28 mouse cellular contexts compared by ENCODE assay signal in genomic region chr11:29287305-29287704, GRCm38 (mm10).
"Had no signal": no experiment of that assay in that cellular context is flagged by ENCODE, and none has a peak within 500 bp of the region (broad histone marks: within the 10 kb centered on the region; RNA-seq: fewer than 3 reads in every experiment).

No protein-coding gene starts in this region.

- H3K4me3 ChIP-seq: heart, embryonic 12.5 days; heart, embryonic 13.5 days; heart, embryonic 15.5 days; hindbrain, embryonic 10.5 days; hindbrain, embryonic 12.5 days; hindbrain, embryonic 13.5 days; hindbrain, embryonic 15.5 days; intestine, embryonic 15.5 days; kidney, embryonic 15.5 days; layer of hippocampus, adult 2 months; left cerebral cortex, adult 2 months had no signal

- H3K27ac ChIP-seq: heart, embryonic 13.5 days; heart, embryonic 15.5 days; hindbrain, embryonic 10.5 days; hindbrain, embryonic 12.5 days; hindbrain, embryonic 13.5 days; hindbrain, embryonic 14.5 days; hindbrain, embryonic 15.5 days; hindbrain, postnatal 0 days; intestine, embryonic 15.5 days; kidney, embryonic 15.5 days; kidney, postnatal 0 days; layer of hippocampus, adult 2 months; left cerebral cortex, adult 2 months had no signal

- DNase-seq: heart, postnatal 10 days; heart, postnatal 36 days; kidney, adult 11 months; kidney, adult 18-20 months; kidney, adult 2 months; kidney, adult 8-10 months; kidney, adult 9 months; kidney, postnatal 10 days; kidney, postnatal 14 days; kidney, postnatal 25 days; kidney, postnatal 36 days; kidney, postnatal 4 days; layer of hippocampus, adult 9-11 months; layer of hippocampus, postnatal 36 days had no signal

- H3K36me3 ChIP-seq: heart, embryonic 12.5 days; heart, embryonic 13.5 days; heart, embryonic 15.5 days; hindbrain, embryonic 10.5 days; hindbrain, embryonic 12.5 days; hindbrain, embryonic 13.5 days; hindbrain, embryonic 15.5 days; intestine, embryonic 15.5 days; kidney, embryonic 15.5 days had no signal

- H3K4me1 ChIP-seq: heart, embryonic 12.5 days; heart, embryonic 13.5 days; heart, embryonic 15.5 days; hindbrain, embryonic 10.5 days; hindbrain, embryonic 12.5 days; hindbrain, embryonic 13.5 days; hindbrain, embryonic 15.5 days; intestine, embryonic 15.5 days; kidney, embryonic 15.5 days had no signal

- H3K9ac ChIP-seq: heart, embryonic 12.5 days; heart, embryonic 13.5 days; heart, embryonic 15.5 days; hindbrain, embryonic 12.5 days; hindbrain, embryonic 13.5 days; hindbrain, embryonic 14.5 days; hindbrain, embryonic 15.5 days; intestine, embryonic 15.5 days; kidney, embryonic 15.5 days had no signal

- H3K27me3 ChIP-seq: heart, embryonic 12.5 days; heart, embryonic 13.5 days; heart, embryonic 15.5 days; hindbrain, embryonic 12.5 days; hindbrain, embryonic 13.5 days; hindbrain, embryonic 15.5 days; intestine, embryonic 15.5 days; kidney, embryonic 15.5 days had no signal

- H3K9me3 ChIP-seq: heart, embryonic 15.5 days; hindbrain, embryonic 10.5 days; hindbrain, embryonic 12.5 days; hindbrain, embryonic 15.5 days; intestine, embryonic 15.5 days had no signal
